Mouse (Mus musculus) C2C12 (cell line): ENCODE data around the gene Kcnip1. TPM values are rescaled to one million over a fixed set of nuclear protein-coding genes. Genes with fewer than 3 reads are reported as not detected.

Source experiments
- H3K27me3 ChIP-seq: one replicate; pipeline ENCODE4 v1.6.1; 2011; ENCODE audit not compliant: control insufficient read depth, insufficient read depth, insufficient read length
- H3K36me3 ChIP-seq: one replicate; pipeline ENCODE4 v1.6.1; 2011; ENCODE audit not compliant: control insufficient read depth, insufficient read depth
- H3K4me3 ChIP-seq: one replicate; pipeline ENCODE4 v1.5.1; 2011; ENCODE audit warnings: mild to moderate bottlenecking, control low read depth; ENCODE audit not compliant: poor library complexity, insufficient read depth, severe bottlenecking
- H3K79me2 ChIP-seq: one replicate; pipeline ENCODE4 v1.6.1; 2011; ENCODE audit not compliant: control insufficient read depth, insufficient read depth
- H3K79me3 ChIP-seq: one replicate; pipeline ENCODE4 v1.6.1; 2011; ENCODE audit warnings: low read depth, control low read depth
- H3ac ChIP-seq: one replicate; pipeline ENCODE3; 2011; ENCODE audit warnings: low read depth; ENCODE audit not compliant: control insufficient read depth, insufficient read length
- CEBPB ChIP-seq: IDR thresholded peaks from one replicate; pipeline ENCODE4 v1.6.1; 2011; ENCODE audit warnings: low read depth, mild to moderate bottlenecking, control low read depth, moderate library complexity
- CTCF ChIP-seq: IDR thresholded peaks from one replicate; pipeline ENCODE4 v1.5.1; 2011; ENCODE audit not compliant: control insufficient read depth, insufficient read depth, insufficient read length
- FOSL1 ChIP-seq: IDR thresholded peaks from one replicate; pipeline ENCODE4 v1.8.0; 2011; ENCODE audit warnings: mild to moderate bottlenecking, low read length; ENCODE audit not compliant: poor library complexity, insufficient read depth, severe bottlenecking
- MAX ChIP-seq: IDR thresholded peaks from one replicate; pipeline ENCODE4 v1.6.1; 2011; ENCODE audit warnings: mild to moderate bottlenecking, control low read depth
- MYOD1 ChIP-seq: IDR thresholded peaks from one replicate; pipeline ENCODE4 v1.6.1; 2011; ENCODE audit warnings: low read depth; ENCODE audit not compliant: control insufficient read depth, insufficient read length
- MYOG ChIP-seq: IDR thresholded peaks from one replicate; pipeline ENCODE4 v1.6.1; 2011; ENCODE audit not compliant: control insufficient read depth, insufficient read length; ENCODE audit errors: extremely low read depth
- USF1 ChIP-seq: IDR thresholded peaks from one replicate; pipeline ENCODE4 v1.6.1; 2011; ENCODE audit warnings: low read depth, mild to moderate bottlenecking, control low read depth, moderate library complexity
- polyA plus RNA-seq: library from polyadenylated mRNA; unstranded; fragments of >200 nt; fragmentation: generic; extraction: Trizol; gene quantifications from one replicate; pipeline ENCODE4 v1.2.1, GENCODE M21; 2012; ENCODE audit warnings: missing spikeins

Kcnip1 gene
- polyA plus RNA-seq, 1 experiment, result not detected

DNA sequence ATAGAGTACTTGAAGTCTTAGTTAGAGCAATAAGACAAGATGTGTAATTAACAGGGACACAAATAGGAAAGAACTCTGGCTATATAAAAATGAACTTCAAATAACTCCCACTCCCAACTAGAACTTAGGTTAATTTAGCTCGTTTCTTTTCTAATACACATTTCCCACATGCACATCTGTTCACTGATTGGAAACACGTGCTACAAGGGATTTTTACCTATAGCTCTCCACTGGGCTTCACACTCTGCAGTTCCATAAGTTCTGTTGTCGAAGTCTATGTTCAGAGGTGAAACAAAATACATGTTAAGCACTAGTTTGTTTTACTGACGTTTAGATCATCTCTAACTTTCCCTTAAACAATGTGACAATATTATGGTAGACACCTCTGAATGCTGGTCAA lies 12.8 kb downstream of the Kcnip1 start:
- Histone ChIP-seq H3K4me3 (no peak overlapping the region), H3K27me3 (no peaks in the 10 kb centered on the region), H3ac (no peak overlapping the region), H3K36me3 (no peaks in the 10 kb centered on the region), H3K79me2 (no peaks in the 10 kb centered on the region), H3K79me3 (no peaks in the 10 kb centered on the region)
- TF ChIP-seq MYOG, result no peak
- no peak for TF ChIP-seq CTCF
- no peak for TF ChIP-seq CEBPB
- TF ChIP-seq MYOD1, result no peak
- TF ChIP-seq MAX, result no peak
- no peak for TF ChIP-seq FOSL1
- TF ChIP-seq USF1, result no peak

DNA sequence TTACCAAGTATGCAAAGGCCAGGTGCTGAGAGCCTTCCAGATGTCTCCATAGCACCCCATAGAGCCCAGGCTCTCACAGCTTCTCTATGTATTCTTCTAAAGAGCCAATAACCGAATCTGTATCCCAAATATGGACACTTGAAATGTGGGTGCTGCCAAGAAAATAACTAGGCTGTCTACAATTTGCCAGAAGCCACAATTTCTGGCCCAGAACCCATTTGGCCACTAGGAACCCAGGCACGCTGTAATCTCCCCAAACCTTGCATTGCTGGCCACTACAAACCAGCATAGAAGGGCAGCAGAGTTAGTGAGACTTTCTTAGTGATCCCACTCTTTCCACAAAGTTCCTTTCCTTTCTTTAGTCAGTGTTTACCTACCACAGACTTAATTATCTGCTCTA lies 17.8 kb downstream of the Kcnip1 start:
- no peak for TF ChIP-seq CTCF
- TF ChIP-seq MYOD1, result no peak
- TF ChIP-seq MYOG, result no peak
- no peak for TF ChIP-seq USF1
- no peak for TF ChIP-seq CEBPB
- TF ChIP-seq FOSL1, result no peak
- TF ChIP-seq MAX, result no peak
- no peaks in the 10 kb centered on the region for H3K79me2 ChIP-seq
- H3ac ChIP-seq, result no peak overlapping the region
- no peaks in the 10 kb centered on the region for H3K27me3 ChIP-seq
- no peak overlapping the region for H3K4me3 ChIP-seq
- no peaks in the 10 kb centered on the region for H3K36me3 ChIP-seq
- no peaks in the 10 kb centered on the region for H3K79me3 ChIP-seq

DNA sequence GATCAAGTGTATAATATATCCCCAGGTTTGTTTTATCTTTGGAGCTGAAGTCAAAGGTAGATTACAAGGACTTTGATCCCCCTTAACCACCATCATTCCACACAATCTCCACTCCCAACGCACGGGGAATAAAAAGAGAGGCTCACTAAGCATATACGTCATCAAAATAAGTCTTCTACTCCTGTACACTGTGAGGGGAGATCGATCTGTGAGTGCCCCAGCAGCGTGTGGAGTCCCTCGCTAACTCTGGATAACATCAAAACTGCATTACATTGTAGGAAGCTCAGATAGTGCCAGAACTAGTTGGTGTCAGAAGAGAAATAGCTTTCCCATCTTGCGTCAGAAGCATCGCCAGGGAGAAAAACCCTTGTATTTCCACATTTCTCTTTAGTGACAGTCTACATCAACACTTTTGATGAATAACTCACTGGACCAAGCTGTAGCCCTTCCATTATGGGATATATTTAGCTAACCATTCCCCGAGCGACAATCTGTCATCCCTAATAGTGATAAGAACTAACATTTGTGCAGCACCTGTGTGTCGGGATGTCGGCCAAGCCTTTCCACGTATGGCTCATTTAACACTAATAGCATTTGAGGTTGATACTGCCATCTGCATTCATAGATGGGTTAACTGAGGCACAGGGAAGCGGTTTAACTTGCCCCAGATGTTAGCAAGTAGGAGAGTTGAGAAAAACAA lies 18.5 kb downstream of the Kcnip1 start:
- TF ChIP-seq MYOG (no peak), MYOD1 (no peak), FOSL1 (no peak), MAX (no peak), USF1 (no peak), CEBPB (no peak), CTCF (no peak)
- Histone ChIP-seq H3K4me3 (no peak overlapping the region), H3K36me3 (no peaks in the 10 kb centered on the region), H3K79me2 (no peaks in the 10 kb centered on the region), H3K27me3 (no peaks in the 10 kb centered on the region), H3ac (no peak overlapping the region), H3K79me3 (no peaks in the 10 kb centered on the region)

DNA sequence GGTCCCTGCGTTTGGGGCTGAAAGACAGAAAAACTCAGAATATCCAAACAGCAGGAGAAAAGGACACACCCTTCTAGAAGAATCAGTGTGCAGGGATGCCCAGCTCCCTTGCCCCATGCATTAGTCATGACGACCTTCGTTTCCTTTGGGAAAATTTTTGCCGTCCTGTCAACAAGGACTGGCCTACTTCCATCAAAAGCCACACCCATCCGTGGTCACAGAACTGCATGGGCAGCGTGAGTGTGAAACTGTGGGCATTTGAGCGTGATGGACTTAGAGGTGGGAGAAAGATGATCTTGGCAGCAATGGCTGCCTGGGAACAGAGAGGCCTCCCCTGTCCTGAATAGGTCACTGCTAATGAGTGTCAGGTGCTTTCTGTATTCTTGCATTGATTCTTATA lies 20.8 kb downstream of the Kcnip1 start:
- no peak overlapping the region for H3K4me3 ChIP-seq
- TF ChIP-seq CTCF (no peak), FOSL1 (no peak), USF1 (no peak), MYOD1 (no peak), CEBPB (no peak), MAX (no peak), MYOG (no peak)

DNA sequence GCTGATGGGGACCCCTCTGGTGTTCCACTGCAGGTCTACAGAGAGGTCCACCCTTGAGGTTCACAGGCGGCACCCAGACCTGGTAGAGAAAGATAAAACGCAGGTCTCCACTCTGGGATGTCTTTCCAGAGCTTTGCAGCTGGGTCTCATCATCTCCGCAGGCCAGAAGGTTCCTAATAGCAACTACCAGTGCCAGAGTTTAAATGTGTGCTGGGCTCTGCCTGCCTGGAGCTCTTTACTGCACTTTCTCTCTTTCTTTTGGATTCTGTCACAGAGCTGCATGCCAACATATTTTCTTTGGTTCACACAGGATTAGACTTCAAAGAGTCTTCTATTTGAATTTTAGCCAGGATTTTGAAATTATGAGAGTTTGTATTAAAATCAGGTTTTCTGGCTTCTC lies 23.8 kb downstream of the Kcnip1 start:
- no peaks in the 10 kb centered on the region for H3K27me3 ChIP-seq
- no peaks in the 10 kb centered on the region for H3K79me3 ChIP-seq
- TF ChIP-seq FOSL1 (no peak), CTCF (no peak), MAX (no peak), CEBPB (no peak), MYOG (no peak), USF1 (no peak), MYOD1 (no peak)
- H3K79me2 ChIP-seq, result no peaks in the 10 kb centered on the region
- H3ac ChIP-seq, result no peak overlapping the region
- H3K4me3 ChIP-seq, result no peak overlapping the region
- no peaks in the 10 kb centered on the region for H3K36me3 ChIP-seq

More for the DNA sequence above, 20.8 kb downstream of the Kcnip1 start:
- H3K36me3 ChIP-seq, result no peaks in the 10 kb centered on the region
- no peaks in the 10 kb centered on the region for H3K79me3 ChIP-seq
- no peaks in the 10 kb centered on the region for H3K27me3 ChIP-seq
- no peak overlapping the region for H3ac ChIP-seq
- no peaks in the 10 kb centered on the region for H3K79me2 ChIP-seq

DNA sequence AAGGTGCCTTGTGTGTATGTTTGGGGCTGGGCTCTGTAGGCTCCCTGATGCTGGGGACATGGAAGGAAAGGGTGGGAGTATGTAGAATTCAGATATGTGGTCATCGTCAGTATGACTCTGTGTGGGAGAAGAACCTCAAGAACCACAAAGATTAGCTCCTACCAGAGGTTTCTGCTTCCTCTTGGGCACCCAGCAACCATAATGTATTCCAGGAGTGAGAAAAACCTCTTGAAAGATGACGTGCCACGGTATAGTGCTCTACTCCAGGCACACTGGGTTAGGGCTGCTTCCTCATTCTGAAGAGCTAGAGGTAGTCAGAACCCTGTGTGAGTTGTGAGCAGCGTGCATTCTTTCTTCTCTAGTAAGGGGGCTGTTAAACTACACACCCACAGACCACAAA lies 25.2 kb downstream of the Kcnip1 start:
- Histone ChIP-seq H3K27me3 (no peaks in the 10 kb centered on the region), H3K36me3 (no peaks in the 10 kb centered on the region), H3ac (no peak overlapping the region), H3K79me3 (no peaks in the 10 kb centered on the region), H3K79me2 (no peaks in the 10 kb centered on the region), H3K4me3 (no peak overlapping the region)
- no peak for TF ChIP-seq FOSL1
- TF ChIP-seq MYOD1, result no peak
- TF ChIP-seq USF1, result no peak
- TF ChIP-seq MAX, result no peak
